Mouse (Mus musculus) cortical plate, adult 2 months (tissue): ENCODE measurements at regions not wholly inside any gene's neighbourhood (a gene's known extent, or its start where the extent isn't known, plus 50 kb on each side); places are given as distances from the start of the nearest gene placed in this dataset.

Source experiments
- CTCF ChIP-seq: fragments of 200-500 bp; IDR thresholded peaks from 2 replicates; pipeline ENCODE4 v1.5.1; 2011; ENCODE audit warnings: mild to moderate bottlenecking, control low read depth, low read length; ENCODE audit not compliant: insufficient read depth; ENCODE audit errors: extremely low read depth
- POLR2A ChIP-seq: fragments of 200-500 bp; IDR thresholded peaks from 2 replicates; pipeline ENCODE4 v1.6.1; 2011; ENCODE audit warnings: mild to moderate bottlenecking, low read length, control low read depth; ENCODE audit not compliant: insufficient read depth; ENCODE audit errors: extremely low read depth

DNA sequence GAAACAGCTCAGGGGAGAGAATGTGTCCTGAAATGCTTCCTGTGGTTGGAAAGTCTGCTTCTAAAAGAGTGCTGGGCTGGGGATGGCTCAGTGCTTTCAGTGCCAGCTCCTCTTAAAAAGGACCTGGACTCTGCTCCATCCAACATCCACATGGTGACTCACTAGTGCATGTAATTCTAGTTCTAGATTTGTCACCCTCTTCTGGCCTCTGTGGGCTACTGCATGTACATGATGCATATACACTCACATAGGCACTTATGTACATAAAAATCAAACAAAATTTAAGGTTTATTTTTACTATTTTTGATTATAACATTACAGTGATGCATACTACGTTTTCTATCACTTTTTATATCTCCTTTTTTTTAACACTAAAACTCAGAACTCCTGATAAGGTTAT, 70.6 kb upstream of the Frem2 start:
- no peak for TF ChIP-seq POLR2A
- TF ChIP-seq CTCF = no peak
